8 mouse cellular contexts compared by ENCODE assay signal in genomic region chr2:128943538-128944528, GRCm38 (mm10). TPM values are rescaled to one million over a fixed set of nuclear protein-coding genes. Genes with fewer than 3 reads are reported as not detected.
DNase-seq lines count a peak whose midpoint lies in the region; ATAC-seq lines count a peak whose summit lies in the region.

Gene Zc3h8, minus strand, starts transcription at chr2:128944077.

- H3K4me2 ChIP-seq in heart, embryonic 13.5 days, result peak within 1 kb of the TSS; percentile 66
- peak within 1 kb of the TSS; percentile 96 for H3K4me2 ChIP-seq in liver, embryonic 12.5 days
- peak within 1 kb of the TSS; percentile 93 for H3K4me2 ChIP-seq in stomach, embryonic 15.5 days

- peak within 1 kb of the TSS; percentile 60 for H3K4me3 ChIP-seq in heart, embryonic 13.5 days
- peak within 1 kb of the TSS; percentile 79 for H3K4me3 ChIP-seq in liver, embryonic 12.5 days
- peak within 1 kb of the TSS; percentile 85 for H3K4me3 ChIP-seq in stomach, embryonic 15.5 days (replicated peaks)

- H3K4me1 ChIP-seq in heart, embryonic 13.5 days, result peaks cover 6% of the 10 kb centered on the region
- H3K4me1 ChIP-seq in liver, embryonic 12.5 days, result peaks cover 11% of the 10 kb centered on the region
- no peaks in the 10 kb centered on the region for H3K4me1 ChIP-seq in stomach, embryonic 15.5 days

- H3K9ac ChIP-seq in heart, embryonic 13.5 days, result peak within 1 kb of the TSS; percentile 81
- H3K9ac ChIP-seq in liver, embryonic 12.5 days, result peak within 1 kb of the TSS; percentile 84
- H3K9ac ChIP-seq in stomach, embryonic 15.5 days, result peak within 1 kb of the TSS; percentile 76; the same call in 1 of the 2 replicates

- 2% methylated on average over 65 of the region's 65 CpGs for WGBS in heart, embryonic 13.5 days
- 1% methylated on average over 65 of the region's 65 CpGs for WGBS in liver, embryonic 12.5 days (ENCODE audit: insufficient replicate concordance)
- 1% methylated on average over 63 of the region's 65 CpGs for WGBS in stomach, embryonic 15.5 days

- no peaks in the 10 kb centered on the region for H3K9me3 ChIP-seq in heart, embryonic 13.5 days
- no peaks in the 10 kb centered on the region for H3K9me3 ChIP-seq in liver, embryonic 12.5 days (replicated peaks)
- H3K9me3 ChIP-seq in stomach, embryonic 15.5 days, result no peaks in the 10 kb centered on the region

- peak; percentile 98 for ATAC-seq in erythroid progenitor cell, adult 5-6 weeks (replicated peaks; ENCODE audit: low FRiP score, poor library complexity, severe bottlenecking)
- ATAC-seq in heart, embryonic 13.5 days (ENCODE audit: extremely low read depth, insufficient number of reproducible peaks, low FRiP score, low TSS enrichment), result peak; percentile 91
- ATAC-seq in liver, embryonic 12.5 days, result peak; percentile 94
- peak; percentile 93 for ATAC-seq in stomach, embryonic 15.5 days (ENCODE audit: insufficient read depth, low FRiP score, low read depth)

- H3K36me3 ChIP-seq in heart, embryonic 13.5 days, result peaks cover 9% of the 10 kb centered on the region
- H3K36me3 ChIP-seq in liver, embryonic 12.5 days, result peaks cover 14% of the 10 kb centered on the region
- H3K36me3 ChIP-seq in stomach, embryonic 15.5 days, result no peaks in the 10 kb centered on the region

- peak within 1 kb of the TSS; percentile 89 for H3K27ac ChIP-seq in heart, embryonic 13.5 days (replicated peaks)
- peak within 1 kb of the TSS; percentile 84 for H3K27ac ChIP-seq in liver, embryonic 12.5 days
- H3K27ac ChIP-seq in stomach, embryonic 15.5 days, result peak within 1 kb of the TSS; percentile 84

- peak; percentile 97 for DNase-seq in CD4-positive helper T cell, adult 2 months (ENCODE audit: low read depth, low spot score)
- peak; percentile 88 for DNase-seq in brain, embryonic 18.5 days (ENCODE audit: low read depth, low spot score)
- DNase-seq in kidney, postnatal 10 days, result peak; percentile 98
- peak; percentile 95 to 97 for DNase-seq in natural killer cell, adult 2 months (ENCODE audit: low spot score in 2 of 2)

- H3K27me3 ChIP-seq in heart, embryonic 13.5 days (replicated peaks), result no peaks in the 10 kb centered on the region; the same call in 1 of the 2 replicates
- H3K27me3 ChIP-seq in liver, embryonic 12.5 days (replicated peaks), result no peaks in the 10 kb centered on the region; the same call in 1 of the 2 replicates
- no peaks in the 10 kb centered on the region for H3K27me3 ChIP-seq in stomach, embryonic 15.5 days (replicated peaks)

RNA-seq across cellular contexts. Expression of gene Zc3h8, which starts in this region (rescaled TPM):
- total RNA-seq in erythroid progenitor cell, adult 5-6 weeks (2015; ENCODE audit: low replicate concordance), result 1.8 TPM in 1 of 2 replicates, not detected in the other
- 2.1 TPM in 1 of 2 replicates, not detected in the other for total RNA-seq in erythroid progenitor cell, adult 5-6 weeks (2017; ENCODE audit: low replicate concordance)
- 5.6 and 6.5 TPM in 2 replicates for polyA plus RNA-seq in heart, embryonic 13.5 days (2015; fragmentation: Nextera tagmentation; extraction: Ambion mirVana)
- 6.0 and 6.1 TPM in 2 replicates for polyA plus RNA-seq in liver, embryonic 12.5 days (2016; fragmentation: Nextera tagmentation; extraction: Ambion mirVana)
- polyA plus RNA-seq in stomach, embryonic 15.5 days (2015; fragmentation: Nextera tagmentation; extraction: Ambion mirVana), result 6.1 and 6.6 TPM in 2 replicates

Comparison
In these comparisons a context has a peak if more than half of its experiments do, and no peak if none do; other contexts are left out.
1. Peak in every context shown above with its lines: DNase-seq, ATAC-seq, H3K4me3 ChIP-seq and H3K27ac ChIP-seq.